9 mouse cellular contexts compared by ENCODE assay signal in the genomic region with DNA sequence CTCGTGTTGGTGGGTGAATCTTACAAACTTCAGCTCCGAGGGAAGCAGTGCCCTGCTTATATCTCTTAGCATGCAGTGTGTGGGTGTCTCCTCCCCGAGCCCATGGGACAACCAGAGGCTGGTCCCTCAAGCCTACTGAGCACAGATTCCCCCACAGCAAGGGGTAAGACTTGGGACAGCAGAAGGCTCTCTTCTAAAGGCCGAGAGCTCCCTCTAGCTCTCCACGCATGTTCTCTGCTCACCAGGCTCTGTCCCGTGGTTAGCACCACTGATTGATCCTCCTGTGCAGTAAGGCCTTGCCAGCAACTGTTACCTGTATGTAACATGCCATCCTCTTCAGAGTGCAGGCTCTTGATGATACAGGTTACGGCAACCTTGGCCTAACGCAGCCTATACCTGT. TPM values are rescaled to one million over a fixed set of nuclear protein-coding genes. Genes with fewer than 3 reads are reported as not detected.
DNase-seq lines count a peak whose midpoint lies in the region; ATAC-seq and TF ChIP-seq lines count a peak whose summit lies in the region.
"Had no signal": no experiment of that assay in that cellular context is flagged by ENCODE, and none has a peak within 500 bp of the region (broad histone marks: within the 10 kb centered on the region; RNA-seq: fewer than 3 reads in every experiment).

No protein-coding gene starts in this region.

- ATAC-seq in liver, postnatal 0 days, result no peak

- H3K9ac ChIP-seq in liver, postnatal 0 days (replicated peaks), result no peak overlapping the region

- H3K27me3 ChIP-seq in liver, postnatal 0 days (ENCODE audit: insufficient read depth, low read length), result no peaks in the 10 kb centered on the region

- peaks cover 16% of the 10 kb centered on the region for H3K36me3 ChIP-seq in liver, postnatal 0 days (replicated peaks; ENCODE audit: insufficient read depth, low read length)

- no peak overlapping the region for H3K4me2 ChIP-seq in liver, postnatal 0 days (ENCODE audit: low read depth, low read length)

- peak; percentile 64 for DNase-seq in frontal cortex, postnatal 36 days (ENCODE audit: low spot score in 2 of 2)
- DNase-seq in frontal cortex, postnatal 14 days (ENCODE audit: low spot score in 2 of 2), result no peak
- DNase-seq in liver, postnatal 0 days, result no peak
- DNase-seq in liver (no peak), MN1 (ENCODE audit: low spot score) (peak; percentile 11)
- peak; percentile 28 to 57 for DNase-seq in kidney, postnatal 36 days
- DNase-seq in testis, postnatal 10 days (ENCODE audit: low spot score), result no peak
- DNase-seq in cerebellum, adult 11 months, result no peak

- no peak overlapping the region for H3K27ac ChIP-seq in liver, postnatal 0 days (ENCODE audit: low read depth)

- whole genome bisulfite sequencing in liver, postnatal 0 days (ENCODE audit: insufficient replicate concordance), result 63% methylated on average over 8 of the region's 8 CpGs

- H3K4me1 ChIP-seq in liver, postnatal 0 days (ENCODE audit: insufficient read depth), result no peaks in the 10 kb centered on the region

- no peak overlapping the region for H3K4me3 ChIP-seq in liver, postnatal 0 days (ENCODE audit: low read depth, low read length)
- H3K4me3 ChIP-seq: erythroblast, embryonic 14.5 days had no signal

- peak; percentile 54 for TF ChIP-seq CTCF in liver, postnatal 0 days (IDR thresholded peaks at IDR 0.05; ENCODE audit: low read depth)

- H3K9me3 ChIP-seq in liver, postnatal 0 days (ENCODE audit: low read length), result no peaks in the 10 kb centered on the region

- no peak for TF ChIP-seq EP300 in liver, postnatal 0 days (IDR thresholded peaks at IDR 0.05; ENCODE audit: low read depth)

RNA-seq across cellular contexts. Expression of gene Kif21b, which starts 36.5 kb away (rescaled TPM):
- polyA plus RNA-seq in liver, postnatal 0 days (2015; fragmentation: Nextera tagmentation; extraction: Ambion mirVana), result 0.91 and 1.1 TPM in 2 replicates

RNA-seq across cellular contexts. Expression of gene Mroh3, which starts 45.0 kb away (rescaled TPM):
- not detected in 2 replicates for polyA plus RNA-seq in liver, postnatal 0 days (2015; fragmentation: Nextera tagmentation; extraction: Ambion mirVana)
- polyA plus RNA-seq: erythroblast, embryonic 14.5 days had no signal

Comparison
In these comparisons a context has a peak if more than half of its experiments do, and no peak if none do; other contexts are left out.
1. DNase-seq: peak in frontal cortex, postnatal 36 days (2 of 2), MN1 (single experiment) and kidney, postnatal 36 days (2 of 2); none in frontal cortex, postnatal 14 days (0 of 2), liver, postnatal 0 days (single experiment), liver (single experiment), testis, postnatal 10 days (single experiment) and cerebellum, adult 11 months (single experiment).